Mouse (Mus musculus) layer of hippocampus, postnatal 10 days (tissue): Measurements from ENCODE around the gene Smim15. TPM values are rescaled to one million over a fixed set of nuclear protein-coding genes. Genes with fewer than 3 reads are reported as not detected.

Source experiments
- DNase-seq, 2 experiments: peaks; one replicate each; pipeline ENCODE4 v3.0.0; 2021; ENCODE audit warnings: low spot score in 2 of 2
- total RNA-seq, 2 experiments: library from RNA; stranded (reverse); gene quantifications; 2 replicates each; pipeline ENCODE4 v1.2.3; 2021

The Smim15 gene
- total RNA-seq, 2 experiments from 2014 or later = 41.5 to 50.8 TPM

DNA sequence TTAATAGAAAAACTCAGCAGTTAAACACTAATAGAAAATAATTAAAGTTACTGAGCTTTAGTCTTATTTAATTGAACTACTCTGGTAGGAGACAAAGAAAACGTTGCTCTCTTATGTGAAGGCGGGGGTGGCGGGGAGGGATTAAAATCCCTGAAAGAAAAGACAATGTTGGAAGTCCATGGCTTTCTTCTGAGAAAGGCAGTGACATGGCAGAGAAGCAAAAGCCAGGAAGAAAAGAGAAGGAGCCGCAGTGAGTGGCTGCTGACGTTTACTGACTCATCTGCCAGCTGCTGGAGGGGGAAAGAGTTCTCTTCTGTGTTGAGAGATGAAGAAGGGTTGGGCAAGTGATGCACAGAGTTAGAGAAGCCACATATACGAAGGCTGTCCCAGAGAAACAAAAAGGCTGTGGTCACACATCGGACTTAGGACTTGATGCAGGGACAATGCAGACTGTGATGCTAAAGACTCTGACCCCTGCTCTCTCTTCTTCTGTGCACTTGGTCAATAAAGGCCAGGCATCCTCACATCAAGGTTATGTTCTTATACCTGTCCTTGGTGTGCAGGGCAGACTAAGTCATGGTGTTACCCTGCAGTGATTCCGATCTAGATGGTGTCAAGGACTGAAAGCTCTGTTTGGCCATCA is 16.8 kb downstream of the Smim15 start:
- DNase-seq = no peak

DNA sequence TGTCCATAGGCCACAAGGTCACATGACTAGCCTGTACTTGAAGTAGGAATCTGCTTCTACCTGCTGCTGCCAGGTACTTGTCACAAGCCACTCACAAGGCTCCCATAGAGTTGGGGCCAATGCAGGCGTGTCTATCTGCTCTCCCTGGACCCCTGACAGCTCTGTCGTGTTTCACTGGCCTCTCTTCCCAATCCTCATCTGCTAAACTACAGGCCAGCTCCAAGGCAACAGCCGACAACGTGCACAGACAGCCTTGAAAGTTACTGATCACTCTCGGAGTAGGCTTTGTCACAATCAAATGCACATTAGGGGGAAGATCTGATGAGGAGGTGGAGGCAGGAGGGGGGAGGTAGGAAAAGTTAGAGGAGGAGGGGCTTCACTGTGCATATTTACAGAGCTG is 18.7 kb downstream of the Smim15 start:
- DNase-seq = no peak

DNA sequence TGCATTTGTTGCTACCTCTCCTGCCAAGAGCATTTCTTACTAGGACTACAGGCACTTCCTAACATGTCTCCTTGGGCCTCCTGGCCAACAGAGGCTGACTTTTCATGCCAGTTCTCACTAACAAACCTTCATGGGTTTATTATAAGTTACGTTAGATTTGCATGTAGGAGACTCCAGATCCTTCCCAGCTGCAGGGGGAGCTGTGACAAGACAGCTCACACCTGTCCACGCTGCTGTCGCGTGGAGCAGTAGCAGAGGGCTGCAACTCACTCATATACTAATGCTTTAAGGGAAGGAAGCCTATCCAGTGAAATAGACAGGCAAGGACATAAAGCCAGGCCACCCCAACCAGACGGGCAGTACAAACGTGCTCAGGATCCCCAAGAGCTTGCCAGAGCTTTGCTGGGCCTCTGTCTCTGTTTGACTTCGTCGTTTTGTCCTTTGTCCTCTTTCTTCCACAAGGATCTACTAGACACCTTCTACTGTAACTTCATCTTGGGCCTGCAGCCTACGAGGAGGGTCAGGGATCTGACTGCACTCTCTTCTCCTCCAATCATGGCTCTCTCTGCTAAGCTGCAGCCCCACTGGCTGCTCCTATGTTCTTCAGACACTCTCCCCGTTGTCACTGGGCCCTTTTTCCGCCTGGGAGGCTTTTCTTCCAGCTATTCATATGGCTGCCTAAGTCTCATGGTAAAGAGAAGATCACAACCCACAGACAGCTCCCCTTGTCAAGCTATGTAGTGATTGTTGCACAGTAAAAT is 19.3 kb downstream of the Smim15 start:
- no peak for DNase-seq

DNA sequence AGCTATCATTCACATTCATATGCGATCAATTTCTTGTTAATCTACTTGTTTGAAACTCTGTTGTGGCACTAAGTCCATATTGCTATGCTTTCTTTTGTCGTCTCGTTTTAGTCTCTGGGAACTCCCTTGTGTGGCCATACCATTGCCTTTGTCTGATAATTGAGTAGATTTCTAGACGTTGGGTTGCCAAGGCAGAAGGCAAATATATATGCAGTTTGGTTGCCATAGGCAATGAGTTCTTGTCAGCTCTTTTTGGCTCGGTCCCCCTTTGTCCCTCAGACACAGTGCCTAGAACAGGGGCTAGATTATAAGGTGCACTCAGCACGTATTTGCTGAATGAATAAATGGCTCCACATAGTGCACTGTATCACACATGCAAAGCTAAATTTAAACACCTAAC is 20.1 kb downstream of the Smim15 start:
- DNase-seq = no peak

DNA sequence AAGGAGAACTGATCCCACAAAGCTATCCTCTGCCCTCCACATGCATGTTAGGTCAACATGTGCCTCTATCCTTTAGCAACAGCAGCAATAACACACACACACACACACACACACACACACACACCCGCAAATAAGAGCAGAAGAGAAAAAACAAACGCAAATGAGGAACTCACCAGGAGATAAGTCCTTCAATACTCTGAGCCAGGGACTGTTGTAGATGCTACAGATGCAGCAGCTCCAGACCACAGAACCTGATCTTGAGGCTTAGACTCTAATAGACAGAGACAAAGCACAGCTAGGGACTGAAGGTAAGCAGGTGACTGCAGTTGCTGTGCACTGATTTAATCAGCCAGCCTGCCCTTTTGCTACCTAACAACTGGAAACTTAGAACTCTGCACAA is 21.8 kb downstream of the Smim15 start:
- no peak for DNase-seq

DNA sequence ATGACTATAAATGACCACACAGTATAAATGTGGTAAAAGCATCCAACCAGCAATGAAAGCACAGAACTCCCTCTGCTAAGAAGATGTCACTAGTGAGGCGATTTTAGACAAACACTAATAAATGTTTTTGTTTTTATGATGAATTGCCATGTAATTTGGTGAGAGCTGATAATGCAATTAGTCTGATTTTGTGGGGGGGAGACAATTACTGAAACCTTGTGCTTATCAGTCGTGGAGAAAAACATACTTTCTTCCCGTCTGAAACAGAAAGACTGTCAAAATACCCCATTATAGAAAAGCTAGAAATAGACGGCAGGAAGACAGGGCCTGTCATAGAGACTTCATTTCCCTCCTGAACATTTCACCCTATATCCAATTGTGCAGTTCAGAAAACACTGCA is 24.9 kb downstream of the Smim15 start:
- no peak for DNase-seq

DNA sequence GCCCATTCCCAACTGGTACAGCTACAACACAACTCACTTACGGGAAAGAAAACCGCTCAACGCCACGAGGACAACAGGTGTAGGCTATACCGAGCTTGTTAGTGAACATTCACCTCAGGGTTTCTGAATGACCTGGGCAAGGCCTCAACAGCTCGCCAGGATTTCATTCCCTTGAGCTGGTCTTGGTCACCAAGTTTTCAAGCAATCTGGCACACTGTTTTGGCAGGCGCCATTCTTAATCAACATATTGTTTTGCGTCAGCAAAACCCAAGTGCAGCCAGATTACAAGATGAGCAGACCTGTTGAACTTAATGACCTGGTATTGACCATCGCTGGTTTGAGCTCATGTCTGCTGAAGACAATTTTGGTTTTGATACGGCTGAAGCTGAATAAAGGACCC is 25.9 kb downstream of the Smim15 start:
- DNase-seq = no peak

DNA sequence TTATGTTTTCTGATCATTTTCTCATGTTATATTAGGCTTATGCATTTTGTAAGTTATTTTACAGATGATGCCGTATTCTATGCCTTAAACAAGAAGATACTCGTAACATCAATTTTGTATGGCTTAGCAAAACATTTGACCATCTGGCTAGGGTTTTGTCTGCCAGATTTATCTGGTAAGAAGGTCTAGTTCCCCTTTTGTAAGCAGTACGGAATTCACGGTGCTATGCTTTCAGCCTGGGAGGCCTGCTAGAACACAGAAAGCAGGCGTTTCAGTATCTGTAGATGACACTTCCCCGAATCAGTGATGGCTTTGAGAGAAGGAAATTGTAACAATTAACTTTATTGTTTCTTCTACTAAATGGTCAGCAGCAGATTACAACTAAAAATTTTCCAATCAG is 33.2 kb downstream of the Smim15 start:
- DNase-seq = no peak

DNA sequence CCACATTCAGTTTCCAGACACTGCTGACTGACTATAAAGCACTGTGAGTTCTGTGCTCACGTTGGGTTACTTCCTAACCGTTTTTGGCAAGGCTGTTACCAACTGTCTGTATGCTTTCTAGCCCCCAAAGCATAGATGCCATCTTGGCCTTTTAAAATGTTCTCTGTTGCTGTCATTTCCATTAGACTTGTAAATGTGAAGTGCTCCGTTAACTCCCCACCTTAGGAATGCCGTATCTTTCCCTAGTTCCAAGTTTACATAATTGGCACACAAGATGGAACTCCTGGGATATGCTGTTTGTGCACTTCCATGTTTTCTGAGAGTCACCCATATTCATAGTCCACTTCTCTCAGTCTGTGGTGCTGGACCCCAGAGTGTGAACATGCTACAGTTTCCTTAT is 33.7 kb downstream of the Smim15 start:
- no peak for DNase-seq

DNA sequence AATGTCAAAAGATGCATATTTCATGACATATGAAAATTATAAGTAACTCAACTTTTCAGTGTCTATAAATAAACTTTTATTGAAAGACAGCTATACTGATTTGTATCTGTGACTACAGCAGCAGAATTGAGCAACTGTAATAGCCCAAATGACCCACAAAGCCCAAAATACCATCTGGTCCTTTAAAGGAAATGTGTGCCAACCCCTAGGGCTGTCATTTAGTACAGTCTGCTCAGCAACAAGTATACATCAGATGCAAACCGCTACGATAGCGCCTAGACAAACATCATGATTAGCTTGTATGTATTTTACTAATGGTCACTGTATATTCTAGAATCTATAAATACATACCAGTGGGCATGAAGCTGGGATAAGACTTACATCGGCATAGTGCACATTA is 39.8 kb downstream of the Smim15 start:
- no peak for DNase-seq

DNA sequence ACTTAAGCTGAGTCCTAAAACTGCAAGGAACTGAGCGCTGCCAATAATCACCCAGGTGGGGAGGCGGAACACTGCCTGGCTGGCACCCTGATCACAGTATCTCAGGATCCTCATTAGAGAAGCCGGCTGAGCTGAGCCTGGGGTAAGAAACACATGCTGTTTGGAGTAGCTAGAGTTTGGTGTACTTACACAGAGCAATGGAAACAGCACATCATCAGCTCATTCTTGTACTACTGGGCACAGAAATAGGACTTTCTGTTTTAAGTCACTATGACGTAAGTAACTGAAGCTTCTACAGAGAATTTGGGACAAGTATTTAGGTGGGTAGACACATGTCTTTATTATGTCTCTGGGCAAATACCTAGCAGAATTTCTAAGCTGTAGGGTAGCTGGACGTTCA is 41.8 kb downstream of the Smim15 start:
- DNase-seq = no peak

DNA sequence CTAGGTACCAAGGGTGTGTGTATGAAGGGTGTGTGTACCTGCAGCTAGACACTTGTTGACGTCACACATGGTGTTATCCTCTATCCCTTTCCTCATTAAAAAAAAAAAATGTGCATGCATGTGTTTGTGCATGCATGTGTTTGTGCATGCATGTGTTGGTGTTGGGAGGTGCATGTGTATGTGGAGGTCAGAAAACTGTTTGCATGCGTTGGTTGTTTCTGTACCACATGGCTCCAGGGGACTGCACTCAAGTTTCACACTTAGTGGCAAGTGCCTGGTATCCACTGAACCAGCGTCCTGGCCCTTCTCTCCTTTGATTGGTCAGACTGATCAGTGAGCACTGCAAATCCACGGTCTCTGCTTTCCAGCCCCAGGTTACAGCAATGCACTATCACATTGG is 42.5 kb downstream of the Smim15 start:
- no peak for DNase-seq

DNA sequence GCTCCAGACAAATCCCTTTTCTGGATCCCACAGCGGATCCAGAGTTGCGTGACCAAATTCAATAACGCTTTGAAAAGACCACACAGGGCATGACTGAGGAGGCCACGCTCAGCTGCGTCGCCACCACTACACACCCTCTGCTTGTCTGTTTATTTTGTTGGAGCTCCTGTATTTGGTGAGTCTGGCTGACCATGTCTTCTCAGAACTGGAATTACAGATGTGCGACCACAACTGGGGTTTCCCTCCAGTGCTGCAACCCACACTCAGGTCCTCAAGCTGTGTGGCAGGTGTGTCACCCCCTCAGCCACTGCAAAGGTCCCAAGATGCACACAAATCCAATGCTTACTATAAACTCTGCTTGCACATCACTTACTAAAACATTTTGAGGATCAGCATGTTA is 48.0 kb downstream of the Smim15 start:
- DNase-seq = no peak

DNA sequence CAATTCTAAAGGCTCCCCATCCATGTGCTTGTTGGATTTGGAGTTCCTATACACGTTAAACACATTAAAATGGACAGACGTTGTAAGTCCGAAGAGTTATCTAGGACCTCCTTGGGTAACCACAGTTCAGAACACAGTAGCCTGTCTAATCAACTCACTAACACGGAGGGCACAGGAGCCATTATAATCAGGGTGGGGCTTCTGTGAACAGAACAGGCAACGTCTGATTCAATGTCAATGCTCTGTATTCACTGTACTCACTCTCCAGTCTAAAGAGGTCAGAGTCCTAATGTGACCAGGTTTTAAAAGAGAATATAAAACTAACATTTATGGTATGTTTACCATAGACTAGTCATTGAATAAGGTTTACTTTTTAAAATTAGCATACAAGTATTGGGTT is 50.4 kb downstream of the Smim15 start:
- DNase-seq = no peak

DNA sequence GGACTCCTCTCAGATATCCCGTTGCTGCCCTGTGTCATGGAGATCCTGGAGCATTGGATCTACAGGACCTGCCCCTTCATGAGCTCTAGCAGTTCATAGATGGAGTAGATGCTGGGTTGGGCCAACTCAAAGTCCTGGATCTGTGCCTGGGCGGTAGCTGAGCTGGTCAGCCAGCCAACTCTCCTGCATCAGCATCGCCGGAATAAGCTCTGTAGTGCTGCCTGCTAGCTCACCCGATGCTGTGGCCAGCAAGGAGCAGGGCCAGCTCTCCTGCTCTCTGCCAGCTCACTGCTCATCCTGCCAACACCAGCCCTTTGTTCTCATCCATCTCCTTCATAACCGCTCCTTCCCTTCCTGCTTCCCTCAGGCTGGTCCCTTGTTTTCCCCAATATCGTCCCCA is 51.4 kb downstream of the Smim15 start:
- peak; percentile 57 to 65 for DNase-seq

DNA sequence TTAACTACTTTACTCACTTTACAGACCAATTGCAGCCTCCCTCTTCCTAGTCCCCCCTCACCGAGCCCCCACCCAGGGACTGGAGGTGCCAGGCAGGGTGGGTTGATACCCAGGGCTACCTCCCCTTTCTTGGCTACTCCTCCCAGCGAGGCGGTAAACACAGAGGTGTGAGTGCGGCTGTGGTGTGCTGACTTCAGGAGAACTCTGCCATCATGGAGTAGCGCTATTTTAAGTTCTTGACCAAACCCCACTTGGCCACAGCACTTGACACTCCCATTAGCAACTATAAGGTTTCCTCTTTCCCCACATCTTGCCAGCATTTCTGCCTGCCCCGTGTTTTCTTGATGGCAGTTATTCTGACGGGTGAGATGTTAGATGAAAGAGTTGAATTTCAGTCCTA is 52.2 kb downstream of the Smim15 start:
- no peak for DNase-seq

Other genes starting within 250 kb of the Smim15 start
- 10 to 100 TPM; 25.9 to 26.4 TPM for gene Ndufaf2, start 114.2 kb downstream of the Smim15 start, total RNA-seq
- gene Ercc8, start 114.3 kb downstream of the Smim15 start, total RNA-seq = 10 to 100 TPM; 28.0 to 30.0 TPM
- 1 to 10 TPM; 5.0 to 6.5 TPM for gene Elovl7, start 170.0 kb downstream of the Smim15 start, total RNA-seq